18 mouse cellular contexts compared by ENCODE assay signal in the genomic region with DNA sequence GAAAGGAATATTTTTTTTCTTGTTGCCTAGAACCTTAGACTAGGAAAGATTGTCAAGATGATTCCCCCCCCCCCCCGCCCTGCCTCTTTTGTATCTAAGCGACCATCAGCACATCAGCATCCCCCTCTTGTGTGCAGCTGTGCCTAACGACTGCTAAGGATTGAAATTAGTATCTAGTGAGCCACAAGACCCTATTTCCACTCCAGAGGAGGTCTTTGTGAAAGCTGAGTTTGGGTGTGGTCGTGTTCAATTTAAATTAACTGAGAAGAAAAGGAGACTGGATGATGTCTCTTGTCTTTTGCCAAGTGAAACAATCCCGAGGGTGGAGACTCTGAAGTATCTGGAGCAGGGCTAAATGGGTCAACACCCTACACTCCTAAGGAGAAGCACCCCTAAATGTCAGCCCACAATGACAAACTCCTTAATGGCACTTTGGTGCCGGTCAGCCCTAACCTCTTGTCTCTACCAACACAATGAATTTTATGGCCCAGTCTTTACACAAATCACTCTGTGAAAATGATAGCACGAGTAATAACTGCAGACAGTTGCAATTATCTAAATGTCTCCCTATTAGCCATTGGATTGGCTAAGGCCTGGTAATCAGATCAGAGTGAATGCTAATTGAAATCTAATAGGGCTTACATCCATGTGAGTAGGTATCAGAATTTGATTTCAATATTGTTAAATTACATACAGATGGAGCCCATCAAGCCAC. TPM values are rescaled to one million over a fixed set of nuclear protein-coding genes. Genes with fewer than 3 reads are reported as not detected.
DNase-seq lines count a peak whose midpoint lies in the region; ATAC-seq and TF ChIP-seq lines count a peak whose summit lies in the region.
"Had no signal": no experiment of that assay in that cellular context is flagged by ENCODE, and none has a peak within 500 bp of the region (broad histone marks: within the 10 kb centered on the region; RNA-seq: fewer than 3 reads in every experiment).

No protein-coding gene starts in this region.

- 0 out of 2 replicates have a peak, but pooled peaks cover 3% of the 10 kb centered on the region for H3K4me1 ChIP-seq in hindbrain, embryonic 13.5 days (replicated peaks)
- H3K4me1 ChIP-seq in hindbrain, embryonic 10.5 days (replicated peaks) = no peaks in the 10 kb centered on the region
- peaks cover 6 to 27% of the 10 kb centered on the region in 2 experiments; a peak in 3 of 4 replicates for H3K4me1 ChIP-seq in ES-E14 (ENCODE audit: control insufficient read depth in 2 of 2, insufficient read depth in 2 of 2, low read length in 2 of 2, poor library complexity in 1 of 2)
- no peaks in the 10 kb centered on the region for H3K4me1 ChIP-seq in hindbrain, embryonic 15.5 days (replicated peaks)
- 0 out of 2 replicates have a peak, but pooled peaks cover 4% of the 10 kb centered on the region for H3K4me1 ChIP-seq in neural tube, embryonic 15.5 days

- H3K27me3 ChIP-seq in hindbrain, embryonic 13.5 days = no peaks in the 10 kb centered on the region
- H3K27me3 ChIP-seq in hindbrain, embryonic 10.5 days (ENCODE audit: insufficient read depth, poor library complexity, severe bottlenecking) = no peaks in the 10 kb centered on the region; the same call in 1 of the 2 replicates
- H3K27me3 ChIP-seq in hindbrain, embryonic 15.5 days = no peaks in the 10 kb centered on the region
- H3K27me3 ChIP-seq in neural tube, embryonic 15.5 days (replicated peaks) = 0 out of 2 replicates have a peak, but pooled peaks cover 8% of the 10 kb centered on the region
- H3K27me3 ChIP-seq: heart, embryonic 15.5 days had no signal

- in situ Hi-C loops in ES-E14 (cut with MboI; ENCODE audit: low sequenced_read_pairs in 2 of 2, unreplicated experiment in 2 of 2) = loop anchor here in 1 of 2 experiments (10.0 kb wide), 1 partner anchor 191 kb away; no protein-coding TSS in a partner anchor

- no peak overlapping the region for H3K27ac ChIP-seq in hindbrain, embryonic 13.5 days
- H3K27ac ChIP-seq in hindbrain, embryonic 10.5 days = no peak overlapping the region
- H3K27ac ChIP-seq in ES-E14 (ENCODE audit: insufficient read depth, low read depth, low read length, poor library complexity, severe bottlenecking) = peak overlapping the region; percentile 88; the same call in 1 of the 2 replicates
- no peak overlapping the region for H3K27ac ChIP-seq in hindbrain, embryonic 15.5 days (replicated peaks)
- no peak overlapping the region for H3K27ac ChIP-seq in neural tube, embryonic 15.5 days (replicated peaks)
- H3K27ac ChIP-seq: heart, adult 2 months; heart, embryonic 15.5 days had no signal

- no peaks in the 10 kb centered on the region for H3K36me3 ChIP-seq in hindbrain, embryonic 13.5 days
- H3K36me3 ChIP-seq in hindbrain, embryonic 10.5 days = no peaks in the 10 kb centered on the region
- H3K36me3 ChIP-seq in ES-E14 (ENCODE audit: control insufficient read depth, insufficient read depth, low read length, poor library complexity, severe bottlenecking) = no peaks in the 10 kb centered on the region
- H3K36me3 ChIP-seq in hindbrain, embryonic 15.5 days = no peaks in the 10 kb centered on the region
- no peaks in the 10 kb centered on the region for H3K36me3 ChIP-seq in neural tube, embryonic 15.5 days
- H3K36me3 ChIP-seq: heart, embryonic 15.5 days had no signal

- WGBS in hindbrain, embryonic 13.5 days = 45% methylated on average over 7 of the region's 7 CpGs
- 56% methylated on average over 7 of the region's 7 CpGs for WGBS in hindbrain, embryonic 10.5 days
- WGBS in hindbrain, embryonic 15.5 days = 39% methylated on average over 7 of the region's 7 CpGs
- WGBS in neural tube, embryonic 15.5 days = 26% methylated on average over 7 of the region's 7 CpGs

- peak; percentile 63 for ATAC-seq in hindbrain, embryonic 13.5 days (ENCODE audit: low FRiP score)
- ATAC-seq in hindbrain, embryonic 15.5 days (ENCODE audit: low FRiP score, low read depth) = peak; percentile 63
- ATAC-seq in neural tube, embryonic 15.5 days (ENCODE audit: low FRiP score) = peak; percentile 55
- ATAC-seq: lung, postnatal 0 days had no signal

- no peak overlapping the region for H3K9ac ChIP-seq in hindbrain, embryonic 13.5 days
- no peak overlapping the region for H3K9ac ChIP-seq in ES-E14 (ENCODE audit: insufficient read depth, low read depth, low read length, poor library complexity, severe bottlenecking)
- no peak overlapping the region for H3K9ac ChIP-seq in hindbrain, embryonic 15.5 days
- H3K9ac ChIP-seq in neural tube, embryonic 15.5 days (replicated peaks) = no peak overlapping the region
- H3K9ac ChIP-seq: heart, embryonic 15.5 days had no signal

- no peak overlapping the region for H3K4me3 ChIP-seq in hindbrain, embryonic 13.5 days
- no peak overlapping the region for H3K4me3 ChIP-seq in hindbrain, embryonic 10.5 days
- no peak overlapping the region for H3K4me3 ChIP-seq in ES-E14 (ENCODE audit: insufficient read depth in 1 of 2, low read depth in 1 of 2, low read length in 2 of 2, poor library complexity in 1 of 2, severe bottlenecking in 1 of 2)
- no peak overlapping the region for H3K4me3 ChIP-seq in hindbrain, embryonic 15.5 days
- H3K4me3 ChIP-seq in neural tube, embryonic 15.5 days (replicated peaks) = no peak overlapping the region
- H3K4me3 ChIP-seq: erythroblast, embryonic 14.5 days; heart, adult 2 months; heart, embryonic 15.5 days had no signal

- H3K4me2 ChIP-seq in hindbrain, embryonic 13.5 days = no peak overlapping the region
- H3K4me2 ChIP-seq in hindbrain, embryonic 15.5 days = no peak overlapping the region
- no peak overlapping the region for H3K4me2 ChIP-seq in neural tube, embryonic 15.5 days

- no peaks in the 10 kb centered on the region for H3K9me3 ChIP-seq in hindbrain, embryonic 13.5 days
- H3K9me3 ChIP-seq in hindbrain, embryonic 10.5 days = no peaks in the 10 kb centered on the region
- H3K9me3 ChIP-seq in ES-E14 (ENCODE audit: control insufficient read depth, insufficient read depth, low read depth, low read length) = no peaks in the 10 kb centered on the region
- H3K9me3 ChIP-seq in hindbrain, embryonic 15.5 days = no peaks in the 10 kb centered on the region
- H3K9me3 ChIP-seq in neural tube, embryonic 15.5 days (replicated peaks) = no peaks in the 10 kb centered on the region
- H3K9me3 ChIP-seq: heart, embryonic 15.5 days had no signal

- DNase-seq in hindbrain, embryonic 10.5 days (ENCODE audit: low spot score) = no peak
- DNase-seq in ES-E14 (ENCODE audit: low read depth, low spot score) = peak; percentile 78
- no peak for DNase-seq in adrenal gland, adult (ENCODE audit: inconsistent age in 2 of 2, low spot score in 1 of 2)
- no peak for DNase-seq in layer of hippocampus, adult 11-12 months (ENCODE audit: low spot score)
- DNase-seq: adrenal gland, adult 2 months had no signal

TF ChIP-seq in ES-E14, 5 proteins besides CTCF, POLR2A, EP300 and RAD21:
- no peak for TF ChIP-seq CHD2 (IDR thresholded peaks at IDR 0.05; ENCODE audit: low read depth, low read length)
- TF ChIP-seq ZC3H11A (IDR thresholded peaks at IDR 0.05; ENCODE audit: borderline replicate concordance, low read depth, low read length) = no peak
- no peak for TF ChIP-seq MAFK (IDR thresholded peaks at IDR 0.05; ENCODE audit: insufficient read depth, low read depth, low read length)
- no peak for TF ChIP-seq ZNF384 (IDR thresholded peaks at IDR 0.05; ENCODE audit: low read depth, low read length)
- no peak for TF ChIP-seq HCFC1 (IDR thresholded peaks at IDR 0.05; ENCODE audit: borderline replicate concordance, insufficient read depth, low read length)

RNA-seq across cellular contexts. Expression of gene Nfkbia, which starts 13.0 kb away (rescaled TPM):
- 55.3 and 60.7 TPM in 2 replicates for polyA plus RNA-seq in hindbrain, embryonic 13.5 days (2015; fragmentation: Nextera tagmentation; extraction: Ambion mirVana)
- 33.8 and 37.1 TPM in 2 replicates for polyA plus RNA-seq in hindbrain, embryonic 10.5 days (2016; fragmentation: Nextera tagmentation; extraction: Ambion mirVana)
- total RNA-seq in ES-E14 (2012; rRNA removed) = 30.6 and 34.7 TPM in 2 replicates
- polyA plus RNA-seq in hindbrain, embryonic 15.5 days (2015; fragmentation: Nextera tagmentation; extraction: Ambion mirVana) = 61.6 and 62.6 TPM in 2 replicates
- polyA plus RNA-seq in neural tube, embryonic 15.5 days (2015; fragmentation: Nextera tagmentation; extraction: Ambion mirVana) = 60.2 and 92.7 TPM in 2 replicates

RNA-seq across cellular contexts. Expression of gene Aldoart2, which starts 59.6 kb away (rescaled TPM):
- not detected in 2 replicates for polyA plus RNA-seq in hindbrain, embryonic 13.5 days (2015; fragmentation: Nextera tagmentation; extraction: Ambion mirVana)
- polyA plus RNA-seq in hindbrain, embryonic 10.5 days (2016; fragmentation: Nextera tagmentation; extraction: Ambion mirVana) = not detected in 2 replicates
- 0.13 and 0.21 TPM in 2 replicates for total RNA-seq in ES-E14 (2012; rRNA removed)
- not detected in 2 replicates for polyA plus RNA-seq in hindbrain, embryonic 15.5 days (2015; fragmentation: Nextera tagmentation; extraction: Ambion mirVana)
- 0.09 and 0.14 TPM in 2 replicates for polyA plus RNA-seq in neural tube, embryonic 15.5 days (2015; fragmentation: Nextera tagmentation; extraction: Ambion mirVana)
- total RNA-seq: heart, adult 2 months; hematopoietic stem cell, adult 5-6 weeks; left cerebral cortex, postnatal 4 days; megakaryocyte, adult 5-6 weeks; MEL had no signal
- polyA plus RNA-seq: adrenal gland, adult 2 months; liver, embryonic 16.5 days; lung, postnatal 0 days; midbrain, embryonic 14.5 days had no signal
